Mouse (Mus musculus) brain, embryonic 14.5 days (tissue): Measurements from ENCODE around the gene Gm10722.
"Not testable (repeated sequence)": the region's sequence is repeated elsewhere in the genome, so short reads cannot be mapped to it uniquely, and the experiment has no call there.

Source experiments
- CTCF ChIP-seq: fragments of 200-500 bp; IDR thresholded peaks from 2 replicates; pipeline ENCODE4 v1.5.1; 2012; ENCODE audit warnings: inconsistent platforms, mild to moderate bottlenecking, moderate library complexity, borderline replicate concordance; ENCODE audit not compliant: insufficient read depth, insufficient read length; ENCODE audit errors: extremely low read depth
- POLR2A ChIP-seq: fragments of 200-500 bp; IDR thresholded peaks from 2 replicates; pipeline ENCODE4 v1.6.1; 2012; ENCODE audit warnings: mild to moderate bottlenecking, inconsistent platforms, borderline replicate concordance; ENCODE audit not compliant: poor library complexity, insufficient read depth, insufficient read length, severe bottlenecking; ENCODE audit errors: extremely low read depth

DNA sequence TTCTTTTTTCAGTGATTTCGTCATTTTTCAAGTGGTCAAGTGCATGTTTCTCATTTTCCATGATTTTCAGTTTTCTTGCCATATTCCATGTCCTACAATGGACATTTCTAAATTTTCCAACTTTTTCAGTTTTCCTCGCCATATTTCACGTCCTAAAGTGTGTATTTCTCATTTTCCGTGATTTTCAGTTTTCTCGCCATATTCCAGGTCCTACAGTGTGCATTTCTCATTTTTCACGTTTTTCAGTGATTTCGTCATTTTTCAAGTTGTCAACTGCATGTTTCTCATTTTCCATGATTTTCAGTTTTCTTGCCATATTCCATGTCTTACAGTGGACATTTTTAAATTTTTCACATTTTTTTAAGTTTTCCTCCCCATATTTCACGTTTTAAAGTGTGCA is 5.9 kb downstream of the Gm10722 start:
- not testable (repeated sequence) for TF ChIP-seq POLR2A, CTCF
